Mouse (Mus musculus): ENCODE data around the gene Nfix. TPM values are rescaled to one million over a fixed set of nuclear protein-coding genes. Genes with fewer than 3 reads are reported as not detected.

The Nfix gene
- polyA plus RNA-seq, 1 experiment from 2014 or later = 413 TPM

DNA sequence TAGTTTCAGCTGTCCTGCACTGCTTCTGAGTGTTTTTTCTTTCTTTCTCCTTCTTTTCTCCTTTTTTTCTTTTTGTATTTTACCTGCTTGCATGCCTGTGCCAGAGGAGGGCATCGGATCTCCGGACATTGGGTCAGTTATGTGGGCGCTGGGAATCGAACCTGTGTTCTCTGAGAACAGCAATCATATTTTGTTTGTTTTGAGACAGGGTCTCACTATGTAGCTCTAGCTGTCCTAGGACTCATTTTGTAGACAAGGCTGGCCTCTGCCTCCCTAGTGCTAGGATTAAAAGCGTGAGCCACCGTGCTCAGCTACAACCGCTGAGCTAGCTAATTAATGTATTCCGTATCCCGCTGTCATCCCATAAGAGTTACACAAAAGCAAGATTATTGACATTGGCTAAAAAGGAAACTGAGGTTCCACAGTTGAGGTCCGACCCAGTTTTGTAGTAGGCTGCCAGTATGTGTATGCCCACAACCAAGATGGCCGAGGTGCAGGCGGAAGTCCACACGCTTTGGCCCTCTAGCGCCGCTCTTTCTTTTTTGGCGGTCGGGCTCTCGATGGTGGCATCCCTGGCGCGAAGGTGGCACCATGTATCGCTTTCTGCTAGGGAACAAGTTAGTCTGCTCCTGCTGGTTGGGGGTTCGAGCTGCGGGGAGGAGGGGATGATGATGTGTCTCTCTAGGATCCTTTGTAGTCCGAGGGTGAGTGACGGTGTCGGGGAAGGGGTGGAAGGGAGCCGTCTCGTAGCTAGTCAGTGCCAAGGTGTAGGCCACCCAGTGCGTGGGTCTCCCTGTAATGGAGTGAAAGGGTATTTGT lies 135.4 kb downstream of the Nfix start:
- ATAC-seq (replicated peaks) = peak; percentile 63
- Histone ChIP-seq H3K4me1 (peaks cover 47% of the 10 kb centered on the region), H3K4me3 (peak overlapping the region; percentile 70)

GRCm38 (mm10) chr8:84663483-84664327 lies 136.4 kb downstream of the Nfix start:
- Histone ChIP-seq H3K27ac (replicated peaks) (peak overlapping the region; percentile 91), H3K27me3 (no peaks in the 10 kb centered on the region), H3K4me1 (peaks cover 50% of the 10 kb centered on the region), H3K4me2 (replicated peaks) (peak overlapping the region; percentile 89), H3K9me3 (no peaks in the 10 kb centered on the region), H3K4me3 (peak overlapping the region; percentile 70), H3K36me3 (0 out of 2 replicates have a peak, but pooled peaks cover 4% of the 10 kb centered on the region), H3K9ac (replicated peaks) (peak overlapping the region; percentile 77)
- ATAC-seq (replicated peaks) = peak; percentile 84
- 4% methylated on average over 43 of the region's 43 CpGs for WGBS

More for the DNA sequence above, 135.4 kb downstream of the Nfix start:
- Histone ChIP-seq H3K36me3 (0 out of 2 replicates have a peak, but pooled peaks cover 4% of the 10 kb centered on the region), H3K27ac (replicated peaks) (peak overlapping the region; percentile 91), H3K27me3 (no peaks in the 10 kb centered on the region), H3K9me3 (no peaks in the 10 kb centered on the region), H3K9ac (replicated peaks) (peak overlapping the region; percentile 77), H3K4me2 (replicated peaks) (peak overlapping the region; percentile 89)
- WGBS = under 1% methylated on average over 29 of the region's 29 CpGs

- H3K27ac ChIP-seq (replicated peaks) = peak within 1 kb of the TSS; percentile 91
- H3K36me3 ChIP-seq = no peaks in the 10 kb centered on the region
- peak within 1 kb of the TSS; percentile 89 for H3K4me2 ChIP-seq (replicated peaks)
- under 1% methylated on average over 27 of the region's 27 CpGs for WGBS
- H3K4me1 ChIP-seq = peaks cover 50% of the 10 kb centered on the region
- H3K4me3 ChIP-seq = peak within 1 kb of the TSS; percentile 70
- peak within 1 kb of the TSS; percentile 74 for H3K9ac ChIP-seq (replicated peaks)
- peak; percentile 84 for ATAC-seq (replicated peaks)
- H3K27me3 ChIP-seq = no peaks in the 10 kb centered on the region
- H3K9me3 ChIP-seq = no peaks in the 10 kb centered on the region
Observed at GRCm38 (mm10) chr8:84662581-84663065, 137.5 kb downstream of the Nfix start, which contains the start of gene Ier2. TSS of gene Ier2 (minus strand) at chr8:84662852.

GRCm38 (mm10) chr8:84661961-84662571 lies 138.1 kb downstream of the Nfix start:
- Histone ChIP-seq H3K36me3 (no peaks in the 10 kb centered on the region), H3K9me3 (no peaks in the 10 kb centered on the region), H3K4me3 (peak overlapping the region; percentile 70), H3K27me3 (no peaks in the 10 kb centered on the region), H3K4me1 (peaks cover 50% of the 10 kb centered on the region), H3K4me2 (replicated peaks) (peak overlapping the region; percentile 89), H3K27ac (replicated peaks) (peak overlapping the region; percentile 91), H3K9ac (replicated peaks) (peak overlapping the region; percentile 74)
- under 1% methylated on average over 61 of the region's 61 CpGs for WGBS
- peak; percentile 2; the same call in 1 of the 2 replicates for ATAC-seq (replicated peaks)

- no peak for ATAC-seq (replicated peaks)
- Histone ChIP-seq H3K4me1 (peaks cover 55% of the 10 kb centered on the region), H3K27me3 (no peaks in the 10 kb centered on the region), H3K9ac (replicated peaks) (peak overlapping the region; percentile 74), H3K9me3 (no peaks in the 10 kb centered on the region), H3K4me3 (peak overlapping the region; percentile 70), H3K4me2 (replicated peaks) (peak overlapping the region; percentile 89), H3K36me3 (no peaks in the 10 kb centered on the region), H3K27ac (replicated peaks) (peak overlapping the region; percentile 91)
- WGBS = under 1% methylated on average over 24 of the region's 24 CpGs
Observed at GRCm38 (mm10) chr8:84661458-84661871, 138.7 kb downstream of the Nfix start.

- Histone ChIP-seq H3K9ac (replicated peaks) (peak overlapping the region; percentile 74), H3K4me2 (replicated peaks) (peak overlapping the region; percentile 89), H3K36me3 (no peaks in the 10 kb centered on the region), H3K4me1 (peaks cover 58% of the 10 kb centered on the region), H3K27me3 (no peaks in the 10 kb centered on the region), H3K4me3 (peak overlapping the region; percentile 70), H3K27ac (replicated peaks) (0 out of 2 replicates have a peak overlapping the region, but pooled peaks have one; percentile 91), H3K9me3 (no peaks in the 10 kb centered on the region)
- WGBS = 1% methylated on average over 20 of the region's 20 CpGs
- ATAC-seq (replicated peaks) = no peak
Observed at GRCm38 (mm10) chr8:84660819-84661457, 139.2 kb downstream of the Nfix start.

GRCm38 (mm10) chr8:84659936-84660818 lies 140.0 kb downstream of the Nfix start:
- Histone ChIP-seq H3K27ac (replicated peaks) (peak overlapping the region; percentile 32; the same call in 1 of the 2 replicates), H3K36me3 (no peaks in the 10 kb centered on the region), H3K27me3 (no peaks in the 10 kb centered on the region), H3K4me3 (peak overlapping the region; percentile 70), H3K9ac (replicated peaks) (peak overlapping the region; percentile 74), H3K9me3 (no peaks in the 10 kb centered on the region), H3K4me2 (replicated peaks) (peak overlapping the region; percentile 89), H3K4me1 (peaks cover 58% of the 10 kb centered on the region)
- no peak for ATAC-seq (replicated peaks)
- 4% methylated on average over 33 of the region's 33 CpGs for WGBS

GRCm38 (mm10) chr8:84658951-84659350 lies 141.2 kb downstream of the Nfix start:
- 48% methylated on average over 1 of the region's 1 CpGs for WGBS
- Histone ChIP-seq H3K4me2 (replicated peaks) (no peak overlapping the region), H3K4me3 (no peak overlapping the region), H3K9ac (replicated peaks) (no peak overlapping the region), H3K27me3 (no peaks in the 10 kb centered on the region), H3K9me3 (no peaks in the 10 kb centered on the region), H3K27ac (replicated peaks) (no peak overlapping the region), H3K36me3 (no peaks in the 10 kb centered on the region), H3K4me1 (peaks cover 60% of the 10 kb centered on the region)
- ATAC-seq (replicated peaks) = no peak

DNA sequence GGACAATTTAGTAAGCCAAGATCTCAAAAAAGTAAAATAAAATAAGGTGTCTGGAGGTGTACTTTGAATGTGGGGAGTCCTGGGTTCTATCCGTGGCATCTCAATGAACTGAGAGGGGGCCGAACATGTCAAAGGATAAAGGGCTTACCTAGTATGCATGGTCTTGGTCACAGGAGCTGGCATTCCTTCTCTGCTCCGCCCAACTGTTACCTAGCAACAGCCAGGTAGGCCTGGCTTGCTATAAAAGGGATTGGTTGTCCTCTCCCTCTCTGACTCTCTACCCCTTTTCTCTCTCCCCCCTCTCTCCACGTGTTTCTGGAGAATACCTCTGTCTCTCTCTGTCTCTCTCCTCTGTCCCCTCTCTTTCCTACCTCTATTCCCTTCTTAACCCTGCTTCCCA lies 142.5 kb downstream of the Nfix start:
- 52% methylated on average over 4 of the region's 4 CpGs for WGBS
- no peak overlapping the region for H3K4me2 ChIP-seq (replicated peaks)

DNA sequence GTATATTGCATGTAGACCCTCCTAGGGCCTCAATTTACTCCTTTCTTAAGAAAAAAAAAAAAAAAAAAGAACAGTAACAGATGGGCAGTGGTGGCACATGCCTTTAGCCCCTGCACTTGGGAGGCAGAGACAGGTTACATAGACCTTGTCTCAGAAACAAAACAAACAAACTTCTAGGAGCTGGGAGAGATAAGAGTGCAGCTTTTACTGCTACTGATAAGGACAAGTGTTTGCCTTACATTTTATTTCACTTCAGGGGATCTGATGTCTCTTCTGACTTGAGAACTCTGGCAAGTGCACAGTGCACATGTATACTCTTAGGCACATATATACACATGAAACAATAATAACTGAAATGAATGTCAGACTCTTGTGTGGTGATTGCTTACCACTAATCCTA lies 142.9 kb downstream of the Nfix start:
- H3K36me3 ChIP-seq = no peaks in the 10 kb centered on the region
- peaks cover 48% of the 10 kb centered on the region for H3K4me1 ChIP-seq
- H3K27me3 ChIP-seq = no peaks in the 10 kb centered on the region
- 0 out of 2 replicates have a peak overlapping the region, but pooled peaks have one; percentile 48 for H3K4me2 ChIP-seq (replicated peaks)
- ATAC-seq (replicated peaks) = no peak
- no peak overlapping the region for H3K9ac ChIP-seq (replicated peaks)
- no peak overlapping the region for H3K4me3 ChIP-seq
- peak overlapping the region; percentile 62; the same call in 1 of the 2 replicates for H3K27ac ChIP-seq (replicated peaks)
- H3K9me3 ChIP-seq = no peaks in the 10 kb centered on the region

More for the DNA sequence above, 142.5 kb downstream of the Nfix start:
- no peak overlapping the region for H3K27ac ChIP-seq (replicated peaks)
- H3K4me1 ChIP-seq = peaks cover 51% of the 10 kb centered on the region
- no peaks in the 10 kb centered on the region for H3K27me3 ChIP-seq
- no peak for ATAC-seq (replicated peaks)
- no peaks in the 10 kb centered on the region for H3K36me3 ChIP-seq
- H3K9me3 ChIP-seq = no peaks in the 10 kb centered on the region
- no peak overlapping the region for H3K4me3 ChIP-seq
- H3K9ac ChIP-seq (replicated peaks) = no peak overlapping the region
